Comparison of ENCODE assay signal across 16 mouse cellular contexts in the genomic region with DNA sequence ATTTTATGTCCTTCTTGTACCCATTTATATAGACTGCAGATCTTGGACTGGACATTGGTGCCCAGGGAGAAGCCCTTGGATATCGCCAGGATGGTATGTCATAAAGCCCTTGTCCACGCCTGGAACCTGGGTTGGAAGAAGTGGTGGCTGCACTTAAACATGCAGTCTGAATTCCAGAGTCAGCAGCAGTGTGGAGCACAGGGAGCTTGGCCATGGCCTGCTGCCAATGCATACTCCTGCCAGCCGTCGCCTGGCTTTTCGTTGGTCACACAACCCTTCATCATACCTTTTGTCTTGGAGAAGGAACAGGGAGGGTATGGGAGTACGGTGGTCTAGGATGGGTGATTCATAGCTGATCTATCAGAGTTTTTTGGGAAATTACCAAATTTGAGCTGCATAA. TPM values are rescaled to one million over a fixed set of nuclear protein-coding genes. Genes with fewer than 3 reads are reported as not detected.
A peak's percentile ranks its signal among the peaks of the same experiment; 100 is the strongest.
DNase-seq lines count a peak whose midpoint lies in the region; ATAC-seq and TF ChIP-seq lines count a peak whose summit lies in the region.
"Had no signal": no experiment of that assay in that cellular context is flagged by ENCODE, and none has a peak within 500 bp of the region (broad histone marks: within the 10 kb centered on the region; RNA-seq: fewer than 3 reads in every experiment).

No protein-coding gene starts in this region.

- ATAC-seq in heart, embryonic 16.5 days (replicated peaks; ENCODE audit: extremely low read depth, insufficient read depth, low FRiP score): 0 out of 2 replicates have a peak, but pooled peaks have one; percentile 39
- ATAC-seq in lung, postnatal 0 days: 0 out of 2 replicates have a peak, but pooled peaks have one; percentile 25

- no peak overlapping the region for H3K27ac ChIP-seq in heart, embryonic 16.5 days (ENCODE audit: low read length)
- no peak overlapping the region for H3K27ac ChIP-seq in lung, postnatal 0 days (ENCODE audit: low read length)
- H3K27ac ChIP-seq: embryonic facial prominence, embryonic 15.5 days; hindbrain, embryonic 13.5 days; liver, embryonic 13.5 days had no signal

- H3K4me3 ChIP-seq in heart, embryonic 16.5 days (ENCODE audit: low read length): no peak overlapping the region
- H3K4me3 ChIP-seq in lung, postnatal 0 days (ENCODE audit: low read depth, low read length): no peak overlapping the region
- H3K4me3 ChIP-seq: embryonic facial prominence, embryonic 15.5 days; hindbrain, embryonic 13.5 days; liver, embryonic 13.5 days had no signal

- H3K4me1 ChIP-seq in heart, embryonic 16.5 days (ENCODE audit: control insufficient read depth, insufficient read depth, low read length): peaks cover 34% of the 10 kb centered on the region
- H3K4me1 ChIP-seq in lung, postnatal 0 days (ENCODE audit: insufficient read depth, low read depth, low read length): no peaks in the 10 kb centered on the region

- no peaks in the 10 kb centered on the region for H3K27me3 ChIP-seq in heart, embryonic 16.5 days (ENCODE audit: control insufficient read depth, insufficient read depth, low read length)
- no peaks in the 10 kb centered on the region for H3K27me3 ChIP-seq in lung, postnatal 0 days (replicated peaks; ENCODE audit: insufficient read depth, low read length)
- H3K27me3 ChIP-seq: embryonic facial prominence, embryonic 15.5 days; hindbrain, embryonic 13.5 days; liver, embryonic 13.5 days had no signal

- no peaks in the 10 kb centered on the region for H3K9me3 ChIP-seq in heart, embryonic 16.5 days (replicated peaks; ENCODE audit: control insufficient read depth, low read length)
- H3K9me3 ChIP-seq in lung, postnatal 0 days (ENCODE audit: low read length): no peaks in the 10 kb centered on the region
- H3K9me3 ChIP-seq: embryonic facial prominence, embryonic 15.5 days; G1E; hindbrain, embryonic 13.5 days; liver, embryonic 13.5 days had no signal

- peak; percentile 49 to 50 for DNase-seq in cerebellum, postnatal 14 days
- DNase-seq in cerebellum, adult 11 months: no peak
- DNase-seq in heart, postnatal 25 days (ENCODE audit: low spot score): no peak
- no peak for DNase-seq in lung, postnatal 0 days (ENCODE audit: low spot score)
- no peak for DNase-seq in lung, adult 18-20 months
- DNase-seq in heart, postnatal 4 days: peak; percentile 64
- DNase-seq: gastrocnemius, postnatal 25 days; kidney, adult 18-20 months; liver, embryonic 13.5 days; lung, postnatal 36 days; thymus, adult 2 months had no signal

- TF ChIP-seq EP300 in lung, postnatal 0 days (IDR thresholded peaks at IDR 0.05): no peak

- TF ChIP-seq CTCF in lung, postnatal 0 days (IDR thresholded peaks at IDR 0.05): no peak

- H3K4me2 ChIP-seq in heart, embryonic 16.5 days (ENCODE audit: low read depth, low read length): no peak overlapping the region
- no peak overlapping the region for H3K4me2 ChIP-seq in lung, postnatal 0 days (replicated peaks; ENCODE audit: low read depth, low read length)
- H3K4me2 ChIP-seq: embryonic facial prominence, embryonic 15.5 days; hindbrain, embryonic 13.5 days; liver, embryonic 13.5 days; midbrain, embryonic 11.5 days had no signal

- intact Hi-C loops in heart, postnatal 25 days (cut with DNase I): loop anchor here (2.0 kb wide), 1 partner anchor 16 kb away; no protein-coding TSS in a partner anchor

- H3K9ac ChIP-seq in heart, embryonic 16.5 days (ENCODE audit: low read length): no peak overlapping the region
- H3K9ac ChIP-seq in lung, postnatal 0 days (replicated peaks; ENCODE audit: low read depth): no peak overlapping the region
- H3K9ac ChIP-seq: embryonic facial prominence, embryonic 15.5 days; hindbrain, embryonic 13.5 days; liver, embryonic 13.5 days had no signal

- H3K36me3 ChIP-seq in heart, embryonic 16.5 days (ENCODE audit: control insufficient read depth, insufficient read depth): peaks cover 76% of the 10 kb centered on the region
- H3K36me3 ChIP-seq in lung, postnatal 0 days (ENCODE audit: insufficient read depth, low read length): peaks cover 80% of the 10 kb centered on the region

- 39% methylated on average over 6 of the region's 6 CpGs for WGBS in heart, embryonic 16.5 days
- WGBS in lung, postnatal 0 days: 60% methylated on average over 6 of the region's 6 CpGs

RNA-seq across cellular contexts. Expression of a gene that starts 29.5 kb away (rescaled TPM):
- 357 TPM in 2 replicates for polyA plus RNA-seq in heart, embryonic 16.5 days (2015; fragmentation: Nextera tagmentation; extraction: Ambion mirVana)
- total RNA-seq in heart, postnatal 25 days (2021): 100 to 1,000 TPM; 450 to 481 TPM
- polyA plus RNA-seq in lung, postnatal 0 days (2015; fragmentation: Nextera tagmentation; extraction: Ambion mirVana): 383 and 452 TPM in 2 replicates
- 100 to 1,000 TPM; 632 to 676 TPM for total RNA-seq in heart, postnatal 4 days (2021)

Comparison
In these comparisons a context has a peak if more than half of its experiments do, and no peak if none do; other contexts are left out.
1. DNase-seq: peak in cerebellum, postnatal 14 days (2 of 2) and heart, postnatal 4 days (single experiment); none in cerebellum, adult 11 months (single experiment), heart, postnatal 25 days (single experiment), lung, postnatal 0 days (single experiment) and lung, adult 18-20 months (0 of 2).